Mouse (Mus musculus): ENCODE measurements around the gene Syne1. TPM values are rescaled to one million over a fixed set of nuclear protein-coding genes. Genes with fewer than 3 reads are reported as not detected.

Syne1 gene
- polyA plus RNA-seq, 1 experiment from 2014 or later: 5.2 TPM

GRCm38 (mm10) chr10:5185156-5186083, 365.9 kb downstream of the Syne1 start:
- peak overlapping the region; percentile 40 for H3K4me2 ChIP-seq (ENCODE audit: low read depth, low read length)
- H3K4me1 ChIP-seq (ENCODE audit: insufficient read depth): no peaks in the 10 kb centered on the region
- H3K27me3 ChIP-seq (ENCODE audit: insufficient read depth, low read length): no peaks in the 10 kb centered on the region
- TF ChIP-seq CTCF (IDR thresholded peaks at IDR 0.05; ENCODE audit: low read depth): no peak
- no peak for TF ChIP-seq EP300 (IDR thresholded peaks at IDR 0.05; ENCODE audit: low read depth)
- no peak for DNase-seq
- 67% methylated on average over 19 of the region's 19 CpGs for WGBS (ENCODE audit: insufficient replicate concordance)
- H3K4me3 ChIP-seq (ENCODE audit: low read depth, low read length): peak overlapping the region; percentile 38
- peak overlapping the region; percentile 55; the same call in 1 of the 2 replicates for H3K27ac ChIP-seq (ENCODE audit: low read depth)
- ATAC-seq: no peak
- no peak overlapping the region for H3K9ac ChIP-seq (replicated peaks)
- peaks cover 44% of the 10 kb centered on the region for H3K36me3 ChIP-seq (replicated peaks; ENCODE audit: insufficient read depth, low read length)
- H3K9me3 ChIP-seq (ENCODE audit: low read length): no peaks in the 10 kb centered on the region

GRCm38 (mm10) chr10:5181771-5182176, 369.5 kb downstream of the Syne1 start:
- ATAC-seq: no peak
- no peak for DNase-seq
- no peak overlapping the region for H3K27ac ChIP-seq (ENCODE audit: low read depth)
- H3K9me3 ChIP-seq (ENCODE audit: low read length): no peaks in the 10 kb centered on the region
- H3K27me3 ChIP-seq (ENCODE audit: insufficient read depth, low read length): no peaks in the 10 kb centered on the region
- H3K36me3 ChIP-seq (replicated peaks; ENCODE audit: insufficient read depth, low read length): peaks cover 43% of the 10 kb centered on the region
- H3K4me1 ChIP-seq (ENCODE audit: insufficient read depth): 0 out of 2 replicates have a peak, but pooled peaks cover 4% of the 10 kb centered on the region
- TF ChIP-seq EP300 (IDR thresholded peaks at IDR 0.05; ENCODE audit: low read depth): no peak
- WGBS (ENCODE audit: insufficient replicate concordance): 87% methylated on average over 4 of the region's 4 CpGs
- no peak overlapping the region for H3K4me3 ChIP-seq (ENCODE audit: low read depth, low read length)
- no peak overlapping the region for H3K9ac ChIP-seq (replicated peaks)
- no peak overlapping the region for H3K4me2 ChIP-seq (ENCODE audit: low read depth, low read length)

GRCm38 (mm10) chr10:5179891-5180290, 371.4 kb downstream of the Syne1 start:
- Histone ChIP-seq H3K27me3 (ENCODE audit: insufficient read depth, low read length) (no peaks in the 10 kb centered on the region), H3K4me2 (ENCODE audit: low read depth, low read length) (no peak overlapping the region), H3K9ac (replicated peaks) (no peak overlapping the region), H3K4me1 (ENCODE audit: insufficient read depth) (0 out of 2 replicates have a peak, but pooled peaks cover 4% of the 10 kb centered on the region), H3K4me3 (ENCODE audit: low read depth, low read length) (no peak overlapping the region), H3K36me3 (replicated peaks; ENCODE audit: insufficient read depth, low read length) (peaks cover 34% of the 10 kb centered on the region), H3K27ac (ENCODE audit: low read depth) (no peak overlapping the region), H3K9me3 (ENCODE audit: low read length) (no peaks in the 10 kb centered on the region)
- WGBS (ENCODE audit: insufficient replicate concordance): 83% methylated on average over 3 of the region's 3 CpGs
- no peak for TF ChIP-seq EP300 (IDR thresholded peaks at IDR 0.05; ENCODE audit: low read depth)
- TF ChIP-seq CTCF (IDR thresholded peaks at IDR 0.05; ENCODE audit: low read depth): no peak
- ATAC-seq (no peak), DNase-seq (no peak)

- TF ChIP-seq CTCF (IDR thresholded peaks at IDR 0.05; ENCODE audit: low read depth) (no peak), EP300 (IDR thresholded peaks at IDR 0.05; ENCODE audit: low read depth) (no peak)
- DNase-seq (no peak), ATAC-seq (no peak)
- Histone ChIP-seq H3K27me3 (ENCODE audit: insufficient read depth, low read length) (no peaks in the 10 kb centered on the region), H3K36me3 (replicated peaks; ENCODE audit: insufficient read depth, low read length) (peaks cover 23% of the 10 kb centered on the region), H3K9me3 (ENCODE audit: low read length) (no peaks in the 10 kb centered on the region), H3K4me1 (ENCODE audit: insufficient read depth) (0 out of 2 replicates have a peak, but pooled peaks cover 4% of the 10 kb centered on the region), H3K4me3 (ENCODE audit: low read depth, low read length) (no peak overlapping the region), H3K4me2 (ENCODE audit: low read depth, low read length) (no peak overlapping the region), H3K9ac (replicated peaks) (no peak overlapping the region), H3K27ac (ENCODE audit: low read depth) (no peak overlapping the region)
- WGBS (ENCODE audit: insufficient replicate concordance): 58% methylated on average over 9 of the region's 9 CpGs
Measured at GRCm38 (mm10) chr10:5177446-5178015, 373.8 kb downstream of the Syne1 start.

- DNase-seq (no peak), ATAC-seq (no peak)
- H3K36me3 ChIP-seq (replicated peaks; ENCODE audit: insufficient read depth, low read length): peaks cover 24% of the 10 kb centered on the region
- H3K27me3 ChIP-seq (ENCODE audit: insufficient read depth, low read length): no peaks in the 10 kb centered on the region
- H3K4me1 ChIP-seq (ENCODE audit: insufficient read depth): 0 out of 2 replicates have a peak, but pooled peaks cover 4% of the 10 kb centered on the region
- H3K27ac ChIP-seq (ENCODE audit: low read depth): no peak overlapping the region
- H3K4me3 ChIP-seq (ENCODE audit: low read depth, low read length): no peak overlapping the region
- H3K9me3 ChIP-seq (ENCODE audit: low read length): no peaks in the 10 kb centered on the region
- no peak overlapping the region for H3K9ac ChIP-seq (replicated peaks)
- H3K4me2 ChIP-seq (ENCODE audit: low read depth, low read length): no peak overlapping the region
- 35% methylated on average over 2 of the region's 2 CpGs for WGBS (ENCODE audit: insufficient replicate concordance)
- TF ChIP-seq CTCF (IDR thresholded peaks at IDR 0.05; ENCODE audit: low read depth): no peak
- no peak for TF ChIP-seq EP300 (IDR thresholded peaks at IDR 0.05; ENCODE audit: low read depth)
Measured at GRCm38 (mm10) chr10:5176371-5176770, 374.9 kb downstream of the Syne1 start.

- ATAC-seq (no peak), DNase-seq (no peak)
- peaks cover 32% of the 10 kb centered on the region for H3K36me3 ChIP-seq (replicated peaks; ENCODE audit: insufficient read depth, low read length)
- no peak overlapping the region for H3K4me2 ChIP-seq (ENCODE audit: low read depth, low read length)
- H3K9ac ChIP-seq (replicated peaks): no peak overlapping the region
- TF ChIP-seq EP300 (IDR thresholded peaks at IDR 0.05; ENCODE audit: low read depth) (no peak), CTCF (IDR thresholded peaks at IDR 0.05; ENCODE audit: low read depth) (peak; percentile 57)
- WGBS (ENCODE audit: insufficient replicate concordance): 68% methylated on average over 1 of the region's 1 CpGs
- no peaks in the 10 kb centered on the region for H3K27me3 ChIP-seq (ENCODE audit: insufficient read depth, low read length)
- H3K4me1 ChIP-seq (ENCODE audit: insufficient read depth): no peaks in the 10 kb centered on the region
- H3K4me3 ChIP-seq (ENCODE audit: low read depth, low read length): no peak overlapping the region
- no peak overlapping the region for H3K27ac ChIP-seq (ENCODE audit: low read depth)
- no peaks in the 10 kb centered on the region for H3K9me3 ChIP-seq (ENCODE audit: low read length)
Measured at GRCm38 (mm10) chr10:5170425-5170824, 380.9 kb downstream of the Syne1 start.

All from liver, postnatal 0 days (tissue).